Mouse (Mus musculus): Measurements from ENCODE around the gene Vav1.

GRCm38 (mm10) chr17:57283906-57284305, 5.0 kb downstream of the Vav1 start:
- TF ChIP-seq CTCF (IDR thresholded peaks at IDR 0.05; ENCODE audit: extremely low read depth, insufficient read depth, insufficient read length, insufficient replicate concordance) = no peak
- no peak for TF ChIP-seq POLR2A (IDR thresholded peaks at IDR 0.05; ENCODE audit: low read depth, low read length)
